Mouse (Mus musculus) erythroblast, embryonic 14.5 days (primary cell): Measurements from ENCODE around the gene D2hgdh. TPM values are rescaled to one million over a fixed set of nuclear protein-coding genes. Genes with fewer than 3 reads are reported as not detected.
"Not testable (repeated sequence)": the region's sequence is repeated elsewhere in the genome, so short reads cannot be mapped to it uniquely, and the experiment has no call there.

Experiments used
- H3K27me3 ChIP-seq: 2 replicates; pipeline ENCODE4 v1.6.1; 2012; ENCODE audit warnings: inconsistent platforms; ENCODE audit not compliant: control insufficient read depth
- H3K36me3 ChIP-seq: 2 replicates; pipeline ENCODE4 v1.6.1; 2012; ENCODE audit warnings: mild to moderate bottlenecking, inconsistent platforms; ENCODE audit not compliant: control insufficient read depth
- H3K4me1 ChIP-seq: 2 replicates; pipeline ENCODE4 v1.6.1; 2012; ENCODE audit warnings: inconsistent platforms; ENCODE audit not compliant: control insufficient read depth
- H3K4me3 ChIP-seq: replicated peaks from 2 replicates; pipeline ENCODE3; 2012; ENCODE audit warnings: moderate library complexity, mild to moderate bottlenecking, inconsistent platforms
- H3K9me3 ChIP-seq: 2 replicates; pipeline ENCODE4 v1.6.1; 2012; ENCODE audit warnings: low read length, inconsistent platforms, mixed read lengths; ENCODE audit not compliant: control insufficient read depth
- GATA1 ChIP-seq: IDR thresholded peaks from 2 replicates; pipeline ENCODE4 v1.6.1; 2012; ENCODE audit warnings: low read length, inconsistent platforms, mixed read lengths
- TAL1 ChIP-seq: IDR thresholded peaks from 3 replicates; pipeline ENCODE4 v1.6.1; 2012; ENCODE audit warnings: low read length, inconsistent platforms, mixed read lengths
- polyA plus RNA-seq: library from polyadenylated mRNA; stranded (reverse); fragments of >175 nt; gene quantifications from 2 replicates; pipeline ENCODE4 v1.2.3, GENCODE M21; 2012

The D2hgdh gene
- polyA plus RNA-seq, 1 experiment = 0.14 TPM

DNA sequence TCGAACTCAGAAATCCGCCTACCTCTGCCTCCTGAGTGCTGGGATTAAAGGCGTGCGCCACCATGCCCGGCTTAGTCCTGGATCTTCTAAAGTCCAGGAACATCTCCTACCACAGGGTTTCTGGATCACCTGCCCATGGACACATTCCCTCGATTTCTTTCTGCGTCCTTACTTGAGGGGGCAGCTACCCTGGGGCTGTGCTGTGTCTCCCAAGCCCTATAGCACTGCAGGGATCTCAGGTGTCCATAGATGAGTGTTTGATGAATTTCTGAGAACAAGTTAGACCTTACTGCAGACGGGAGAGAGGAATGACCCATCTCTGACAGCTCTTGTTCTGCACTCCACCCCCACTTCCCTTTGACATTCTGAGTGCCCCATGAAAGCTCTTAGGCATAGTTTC, 12.6 kb downstream of the D2hgdh start:
- Histone ChIP-seq H3K27me3 (no peaks in the 10 kb centered on the region), H3K9me3 (no peaks in the 10 kb centered on the region), H3K4me3 (no peak overlapping the region), H3K4me1 (peaks cover 5% of the 10 kb centered on the region), H3K36me3 (peaks cover 28% of the 10 kb centered on the region)
- no peak for TF ChIP-seq GATA1
- no peak for TF ChIP-seq TAL1

DNA sequence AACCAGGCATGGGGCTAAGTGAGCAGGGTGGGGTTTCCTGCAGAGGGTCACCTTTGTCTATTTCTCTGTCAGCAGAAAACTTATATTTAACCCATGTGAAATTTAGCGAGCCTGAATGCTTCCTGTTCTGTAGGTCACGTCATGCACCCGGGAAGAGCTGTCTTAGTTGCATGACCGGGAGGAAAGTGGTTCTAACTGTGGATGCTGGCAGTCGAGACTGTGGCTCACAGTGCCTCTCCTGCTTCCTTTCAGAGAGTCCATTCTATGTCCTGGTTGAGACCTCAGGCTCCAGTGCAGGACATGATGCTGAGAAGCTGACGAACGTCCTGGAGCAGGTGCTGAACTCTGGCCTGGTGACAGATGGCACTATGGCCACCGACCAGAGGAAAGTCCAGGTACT, 13.9 kb downstream of the D2hgdh start:
- not testable (repeated sequence) for H3K4me1 ChIP-seq, H3K4me3 ChIP-seq, H3K9me3 ChIP-seq, H3K27me3 ChIP-seq
- peaks cover 28% of the 10 kb centered on the region for H3K36me3 ChIP-seq

DNA sequence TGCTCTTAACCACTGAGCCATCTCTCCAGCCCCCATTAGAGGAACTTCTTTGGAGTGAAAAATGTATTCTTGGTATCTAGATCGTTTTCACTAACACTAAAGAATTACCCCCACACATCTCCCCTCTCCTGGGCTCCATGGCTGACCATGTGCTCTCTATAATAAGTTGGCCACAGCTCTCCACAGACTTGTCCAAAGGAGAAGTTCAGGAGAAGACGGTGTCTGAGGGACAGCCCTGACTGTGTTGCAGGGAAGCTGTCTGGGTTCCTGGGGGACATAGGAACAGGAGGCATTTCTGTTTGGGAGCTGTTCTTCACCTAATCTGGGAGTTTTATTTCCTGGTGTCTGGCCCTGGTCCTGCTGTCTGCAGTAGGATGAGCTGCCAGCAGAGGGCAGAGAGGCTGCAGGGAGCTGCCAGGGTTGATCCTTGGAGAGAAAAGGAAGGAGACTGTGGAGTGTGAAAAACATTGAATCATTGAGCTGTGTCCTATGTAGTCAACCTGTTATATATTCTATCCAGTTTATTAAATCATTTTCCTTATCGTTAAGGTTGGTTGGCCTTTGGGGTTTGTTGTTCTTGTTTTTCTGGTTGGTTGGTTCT, 21.2 kb downstream of the D2hgdh start:
- not testable (repeated sequence) for H3K36me3 ChIP-seq, H3K27me3 ChIP-seq, H3K4me3 ChIP-seq, H3K9me3 ChIP-seq, H3K4me1 ChIP-seq

DNA sequence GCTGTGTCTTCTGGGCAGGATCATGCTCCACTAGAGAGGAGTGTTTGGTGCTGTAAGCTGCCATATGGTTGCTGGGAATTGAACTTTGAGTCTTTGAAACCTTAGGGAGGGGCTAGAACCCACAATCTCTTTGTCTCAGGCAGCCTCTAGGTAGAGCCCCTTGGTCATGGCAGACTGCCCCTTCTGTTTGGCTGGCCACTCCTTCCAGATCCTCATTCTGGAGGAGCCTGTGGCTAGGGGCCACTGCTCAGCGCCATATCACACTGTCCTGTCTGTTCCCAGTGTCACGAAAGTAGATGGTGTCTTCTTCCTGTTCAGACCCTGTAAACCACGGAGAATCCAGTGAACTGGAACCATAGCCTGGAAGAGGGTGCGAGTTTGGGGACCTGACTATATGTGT, 31.1 kb downstream of the D2hgdh start:
- H3K27me3 ChIP-seq, H3K4me3 ChIP-seq, H3K36me3 ChIP-seq, H3K9me3 ChIP-seq, H3K4me1 ChIP-seq: not testable (repeated sequence)

DNA sequence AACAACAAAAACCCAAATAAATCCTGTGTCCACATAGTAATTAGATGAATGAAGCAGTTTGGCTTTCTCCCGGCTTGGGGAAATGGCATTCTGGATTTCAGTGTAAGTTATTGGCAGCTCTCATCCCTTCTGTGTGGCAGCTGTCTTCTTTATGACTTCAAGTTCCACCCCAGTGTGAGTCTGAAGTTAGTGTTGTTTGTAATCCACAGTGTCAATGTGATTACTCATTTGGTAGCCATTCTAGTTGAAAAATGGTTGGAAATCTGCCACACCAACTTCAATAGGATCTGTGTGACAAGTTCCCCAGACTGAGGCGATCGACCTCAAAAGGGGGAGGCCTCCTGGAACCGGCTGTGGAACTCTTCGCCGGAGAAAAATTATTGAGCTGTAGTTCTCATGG, 32.7 kb downstream of the D2hgdh start:
- TF ChIP-seq GATA1 = no peak
- no peak for TF ChIP-seq TAL1
- Histone ChIP-seq H3K9me3 (no peaks in the 10 kb centered on the region), H3K4me1 (no peaks in the 10 kb centered on the region)

DNA sequence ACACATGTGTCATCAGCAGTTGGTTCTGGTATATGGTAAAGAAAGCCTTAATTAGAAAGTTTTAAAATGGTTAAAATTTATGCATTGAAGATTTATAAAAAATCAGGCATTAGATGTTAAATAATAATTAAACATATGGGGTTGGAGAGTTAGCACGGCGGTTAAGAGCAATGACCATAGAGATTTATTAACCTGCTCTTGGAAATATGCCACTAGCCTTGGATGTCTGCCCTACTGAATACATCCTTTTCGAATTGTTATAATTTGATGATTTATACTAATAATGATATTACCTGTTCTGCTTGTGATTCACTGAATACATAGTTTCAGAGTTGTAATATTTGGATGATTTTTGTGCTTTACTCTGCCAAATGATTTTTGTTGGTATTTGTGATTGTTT, 33.3 kb downstream of the D2hgdh start:
- Histone ChIP-seq H3K4me3 (no peak overlapping the region), H3K9me3 (no peaks in the 10 kb centered on the region), H3K36me3 (no peaks in the 10 kb centered on the region), H3K4me1 (no peaks in the 10 kb centered on the region), H3K27me3 (no peaks in the 10 kb centered on the region)
- no peak for TF ChIP-seq TAL1

More for the DNA sequence above, 32.7 kb downstream of the D2hgdh start:
- Histone ChIP-seq H3K27me3 (no peaks in the 10 kb centered on the region), H3K4me3 (no peak overlapping the region), H3K36me3 (no peaks in the 10 kb centered on the region)

DNA sequence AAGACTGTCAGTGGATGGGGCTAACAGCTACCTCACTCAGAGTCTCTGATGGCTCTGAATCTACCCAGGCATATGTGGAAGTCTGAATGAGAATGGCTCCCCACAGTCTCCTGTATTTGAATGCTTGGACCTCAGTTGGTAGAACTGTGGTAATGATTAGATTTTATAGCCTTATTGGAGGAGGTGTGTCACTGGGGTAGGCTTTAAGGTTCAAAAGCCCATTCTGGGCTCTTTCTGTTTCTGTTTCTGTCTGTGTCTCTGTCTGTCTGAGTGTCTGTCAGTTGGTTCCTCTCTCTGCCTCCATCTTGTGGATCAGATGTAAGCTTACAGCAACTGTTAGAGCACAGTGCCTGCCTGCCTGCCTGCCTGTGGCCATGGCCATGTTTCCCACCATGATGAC, 34.9 kb downstream of the D2hgdh start:
- TF ChIP-seq GATA1 = no peak
- no peak for TF ChIP-seq TAL1

DNA sequence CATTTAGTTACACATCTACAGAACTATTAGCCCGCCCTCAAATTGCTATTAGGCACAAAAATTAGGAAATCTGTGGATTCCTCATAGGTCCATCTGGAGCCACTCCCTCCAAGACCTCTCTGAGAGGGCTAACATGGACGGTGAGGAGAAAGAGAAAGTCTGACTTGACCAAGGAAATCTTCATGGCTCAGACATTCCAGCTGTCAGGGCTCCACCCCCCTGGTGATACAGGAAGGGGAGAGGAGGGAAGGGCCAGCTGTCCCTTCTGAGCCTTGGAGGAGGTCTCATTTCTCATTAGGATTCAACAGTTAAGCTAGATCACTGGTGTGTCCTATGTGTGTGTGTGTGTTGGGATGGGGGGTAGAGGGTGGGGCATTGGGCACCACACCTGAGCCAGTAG, 36.3 kb downstream of the D2hgdh start, which contains the start of gene Gal3st2:
Gene Gal3st2 (plus strand): TSS at position 259 of the 400 bp plus-strand sequence.
- H3K27me3 ChIP-seq, H3K4me3 ChIP-seq, H3K9me3 ChIP-seq, H3K4me1 ChIP-seq, H3K36me3 ChIP-seq: not testable (repeated sequence)

More for the DNA sequence above, 34.9 kb downstream of the D2hgdh start:
- no peak overlapping the region for H3K4me3 ChIP-seq
- H3K4me1 ChIP-seq = no peaks in the 10 kb centered on the region
- no peaks in the 10 kb centered on the region for H3K27me3 ChIP-seq
- no peaks in the 10 kb centered on the region for H3K9me3 ChIP-seq
- H3K36me3 ChIP-seq = no peaks in the 10 kb centered on the region

DNA sequence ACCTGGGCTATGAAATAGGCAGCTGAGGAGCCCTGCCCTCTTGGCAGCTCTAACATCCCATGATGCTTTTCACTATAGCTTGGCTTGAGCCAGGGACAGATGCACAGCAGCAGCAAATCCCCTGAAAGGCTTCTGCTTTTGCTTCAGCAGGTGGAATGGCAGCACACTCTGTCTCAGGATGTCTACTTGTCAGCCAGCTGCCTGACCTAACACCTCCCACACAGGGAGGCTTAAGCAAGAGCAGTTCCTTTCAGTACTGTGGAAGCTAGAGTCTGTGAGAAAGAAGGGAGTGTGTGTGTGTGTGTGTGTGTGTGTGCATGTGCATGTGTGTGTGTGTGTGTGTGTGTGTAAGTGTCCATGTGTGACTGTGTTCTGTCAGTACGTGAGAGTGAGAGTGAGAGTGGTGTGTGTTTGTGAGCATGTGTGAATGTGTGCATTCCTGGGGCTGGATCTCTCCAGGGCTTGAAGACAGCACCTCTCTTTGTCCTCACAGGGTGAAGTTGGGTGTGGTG, 46.9 kb downstream of the D2hgdh start:
- not testable (repeated sequence) for H3K4me3 ChIP-seq, H3K9me3 ChIP-seq, H3K27me3 ChIP-seq, H3K4me1 ChIP-seq, H3K36me3 ChIP-seq

DNA sequence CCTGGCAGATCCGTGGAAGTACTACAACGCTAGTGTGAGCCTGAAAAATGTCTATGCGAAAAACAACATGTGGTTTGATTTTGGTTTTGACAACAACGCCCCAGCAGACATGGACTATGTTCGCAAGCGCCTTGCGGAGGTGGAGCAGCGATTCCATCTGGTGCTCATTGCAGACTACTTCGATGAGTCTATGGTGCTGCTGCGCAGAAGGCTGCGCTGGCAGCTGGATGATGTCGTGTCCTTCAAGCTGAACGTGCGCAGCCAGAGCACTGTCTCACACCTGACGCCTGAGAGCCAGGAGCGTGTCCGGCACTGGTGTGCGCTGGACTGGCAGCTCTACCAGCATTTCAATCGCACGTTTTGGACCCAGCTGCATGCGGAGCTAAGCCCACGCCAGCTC, 49.7 kb downstream of the D2hgdh start:
- H3K36me3 ChIP-seq, H3K27me3 ChIP-seq, H3K4me1 ChIP-seq, H3K4me3 ChIP-seq, H3K9me3 ChIP-seq: not testable (repeated sequence)

DNA sequence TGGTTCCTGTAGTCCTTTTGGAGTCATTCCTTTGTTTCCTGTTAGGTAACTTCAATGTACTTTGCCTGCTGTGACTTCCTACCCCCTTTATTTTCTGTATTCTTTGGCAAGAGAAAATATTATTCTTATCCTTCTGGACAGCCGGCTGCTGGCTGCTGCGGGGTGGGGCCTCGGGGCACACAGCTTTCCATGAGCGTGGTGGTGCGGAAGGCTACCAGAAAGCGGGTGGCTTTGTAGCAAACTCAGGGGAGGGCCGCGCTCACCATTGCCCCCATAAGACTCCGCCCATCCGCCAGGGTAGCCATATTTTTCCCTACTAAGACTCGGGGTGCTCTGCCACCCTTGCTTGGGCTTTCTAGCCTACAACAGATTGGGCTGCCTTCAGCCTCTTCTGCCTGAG, 57.1 kb downstream of the D2hgdh start:
- not testable (repeated sequence) for H3K4me3 ChIP-seq, H3K36me3 ChIP-seq, H3K9me3 ChIP-seq, H3K4me1 ChIP-seq, H3K27me3 ChIP-seq

DNA sequence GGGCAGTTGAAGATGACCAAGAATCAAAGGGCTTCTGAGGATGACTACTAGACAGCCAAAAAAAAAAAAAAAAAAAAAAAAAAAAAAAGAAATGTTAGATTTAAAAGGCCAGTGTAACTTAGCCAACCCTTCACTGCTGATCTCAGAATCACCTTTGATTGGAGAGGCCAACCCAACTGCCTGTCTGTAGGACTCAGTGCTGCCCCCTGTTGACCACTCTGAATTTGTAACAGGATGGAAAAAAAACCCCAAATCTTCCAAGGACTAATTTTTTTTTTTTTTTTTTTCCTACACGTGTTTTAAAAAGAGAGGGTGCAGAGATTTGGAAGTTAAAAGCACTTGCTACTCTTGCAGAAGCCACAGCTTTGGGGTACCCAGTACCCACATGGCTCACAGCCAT, 66.2 kb downstream of the D2hgdh start:
- H3K27me3 ChIP-seq, H3K36me3 ChIP-seq, H3K4me3 ChIP-seq, H3K9me3 ChIP-seq, H3K4me1 ChIP-seq: not testable (repeated sequence)

DNA sequence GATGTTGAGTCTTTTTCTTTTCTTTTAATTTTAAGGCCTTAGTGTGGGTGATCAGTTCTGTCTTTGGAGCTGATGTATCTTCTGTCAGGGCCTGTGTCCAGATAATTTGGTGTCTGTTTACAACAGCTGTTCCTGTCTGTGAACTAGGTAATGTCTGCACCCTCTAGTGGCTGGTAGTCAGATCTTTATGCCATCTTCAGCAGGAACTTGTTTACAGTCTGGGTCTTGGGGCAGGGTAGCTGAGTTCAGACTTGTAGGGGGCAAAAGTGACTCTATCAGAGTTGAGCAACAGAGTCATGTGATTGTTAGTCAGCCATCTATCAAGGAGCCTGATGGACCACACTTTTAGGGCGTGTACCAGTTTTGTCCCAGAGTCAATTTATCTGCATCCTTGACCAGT, 72.7 kb downstream of the D2hgdh start:
- H3K9me3 ChIP-seq, H3K4me3 ChIP-seq, H3K27me3 ChIP-seq, H3K4me1 ChIP-seq, H3K36me3 ChIP-seq: not testable (repeated sequence)

DNA sequence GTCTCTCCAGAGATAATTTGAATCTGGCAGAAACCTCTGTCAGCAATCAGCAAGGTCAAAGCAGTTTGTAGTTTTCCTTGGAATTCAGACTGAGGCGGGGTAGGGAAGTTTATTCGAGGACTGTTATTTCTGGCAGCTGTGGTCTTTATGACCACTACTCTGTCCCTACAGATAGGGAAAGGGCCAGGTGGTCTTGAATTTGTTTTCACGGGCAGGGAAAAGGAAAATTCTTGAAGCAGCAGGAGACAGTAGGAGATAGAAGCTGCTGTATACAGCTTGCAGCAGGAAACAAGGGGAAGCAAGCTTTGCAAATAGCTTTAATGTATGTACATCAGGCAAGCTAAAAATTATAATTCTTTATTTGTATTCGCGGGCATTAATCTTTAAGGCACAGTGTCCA, 76.6 kb downstream of the D2hgdh start:
- H3K27me3 ChIP-seq, H3K36me3 ChIP-seq, H3K9me3 ChIP-seq: not testable (repeated sequence)

More for the DNA sequence above, 76.6 kb downstream of the D2hgdh start:
- H3K4me3 ChIP-seq, H3K4me1 ChIP-seq: not testable (repeated sequence)
